ENCODE assay signal across 9 mouse cellular contexts in the genomic region with DNA sequence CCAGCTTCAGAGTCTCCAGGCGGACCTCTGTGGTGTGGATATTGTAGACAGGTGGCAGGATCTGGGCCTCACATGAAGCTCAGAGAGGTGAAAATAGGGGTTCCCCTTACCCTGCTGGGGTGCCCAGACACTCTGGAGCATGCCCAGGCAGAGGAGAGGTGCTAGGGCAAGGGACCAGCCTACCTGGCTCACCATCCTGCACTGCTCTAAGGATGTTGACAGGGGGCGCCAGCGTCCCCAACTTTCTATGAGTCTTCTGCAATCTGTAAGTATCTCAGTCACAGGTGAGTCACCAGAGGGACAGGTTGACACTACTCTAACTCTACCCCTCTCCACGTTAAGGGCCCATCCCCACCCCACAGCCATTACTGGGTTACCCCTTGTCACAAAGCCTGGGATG. TPM values are rescaled to one million over a fixed set of nuclear protein-coding genes. Genes with fewer than 3 reads are reported as not detected.
DNase-seq lines count a peak whose midpoint lies in the region; ATAC-seq lines count a peak whose summit lies in the region.
"Had no signal": no experiment of that assay in that cellular context is flagged by ENCODE, and none has a peak within 500 bp of the region (broad histone marks: within the 10 kb centered on the region; RNA-seq: fewer than 3 reads in every experiment).

No protein-coding gene starts in this region.

- ATAC-seq in heart, embryonic 12.5 days (ENCODE audit: insufficient number of reproducible peaks, low FRiP score): no peak
- ATAC-seq in limb, embryonic 15.5 days (ENCODE audit: insufficient number of reproducible peaks, low FRiP score, low TSS enrichment, low read depth): no peak
- no peak for ATAC-seq in forebrain, embryonic 15.5 days (replicated peaks)

- peak overlapping the region; percentile 18; the same call in 1 of the 2 replicates for H3K27ac ChIP-seq in heart, embryonic 12.5 days (ENCODE audit: poor library complexity, severe bottlenecking)
- H3K27ac ChIP-seq in limb, embryonic 15.5 days: peak overlapping the region; percentile 43; the same call in 1 of the 2 replicates
- no peak overlapping the region for H3K27ac ChIP-seq in forebrain, embryonic 15.5 days (replicated peaks)

- no peaks in the 10 kb centered on the region for H3K9me3 ChIP-seq in heart, embryonic 12.5 days (replicated peaks)
- no peaks in the 10 kb centered on the region for H3K9me3 ChIP-seq in limb, embryonic 15.5 days
- H3K9me3 ChIP-seq in forebrain, embryonic 15.5 days: no peaks in the 10 kb centered on the region
- H3K9me3 ChIP-seq: megakaryocyte, embryonic 14.5 days had no signal

- no peak for DNase-seq in heart, postnatal 25 days (ENCODE audit: low spot score)
- DNase-seq in A20 (ENCODE audit: low read depth, low spot score): peak; percentile 61
- DNase-seq in R1 (ENCODE audit: low read depth, low spot score): peak; percentile 72
- no peak for DNase-seq in ovary, adult 18-20 months (ENCODE audit: low spot score)
- DNase-seq in frontal cortex, postnatal 25 days (ENCODE audit: low spot score in 2 of 2): no peak

- no peak overlapping the region for H3K4me2 ChIP-seq in heart, embryonic 12.5 days
- no peak overlapping the region for H3K4me2 ChIP-seq in limb, embryonic 15.5 days
- no peak overlapping the region for H3K4me2 ChIP-seq in forebrain, embryonic 15.5 days (replicated peaks)

- no peak overlapping the region for H3K4me3 ChIP-seq in heart, embryonic 12.5 days
- no peak overlapping the region for H3K4me3 ChIP-seq in limb, embryonic 15.5 days
- H3K4me3 ChIP-seq in forebrain, embryonic 15.5 days: no peak overlapping the region
- H3K4me3 ChIP-seq: megakaryocyte, embryonic 14.5 days had no signal

- peaks cover 35% of the 10 kb centered on the region for H3K4me1 ChIP-seq in heart, embryonic 12.5 days (replicated peaks)
- H3K4me1 ChIP-seq in limb, embryonic 15.5 days: peaks cover 28% of the 10 kb centered on the region
- H3K4me1 ChIP-seq in forebrain, embryonic 15.5 days: peaks cover 20% of the 10 kb centered on the region

- peaks cover 4% of the 10 kb centered on the region; the same call in 1 of the 2 replicates for H3K27me3 ChIP-seq in heart, embryonic 12.5 days (replicated peaks)
- no peaks in the 10 kb centered on the region for H3K27me3 ChIP-seq in limb, embryonic 15.5 days
- H3K27me3 ChIP-seq in forebrain, embryonic 15.5 days: no peaks in the 10 kb centered on the region

- H3K9ac ChIP-seq in heart, embryonic 12.5 days: no peak overlapping the region
- no peak overlapping the region for H3K9ac ChIP-seq in limb, embryonic 15.5 days
- no peak overlapping the region for H3K9ac ChIP-seq in forebrain, embryonic 15.5 days (replicated peaks)

- intact Hi-C loops in heart, postnatal 25 days (cut with DNase I): no loop called here

- WGBS in heart, embryonic 12.5 days: 25% methylated on average over 4 of the region's 4 CpGs
- WGBS in limb, embryonic 15.5 days: 18% methylated on average over 4 of the region's 4 CpGs
- 25% methylated on average over 4 of the region's 4 CpGs for WGBS in forebrain, embryonic 15.5 days

- H3K36me3 ChIP-seq in heart, embryonic 12.5 days: no peaks in the 10 kb centered on the region
- H3K36me3 ChIP-seq in limb, embryonic 15.5 days: no peaks in the 10 kb centered on the region
- no peaks in the 10 kb centered on the region for H3K36me3 ChIP-seq in forebrain, embryonic 15.5 days

RNA-seq across cellular contexts. Expression of a gene that starts 5.4 kb away (rescaled TPM):
- 38.3 and 41.7 TPM in 2 replicates for polyA plus RNA-seq in heart, embryonic 12.5 days (2016; fragmentation: Nextera tagmentation; extraction: Ambion mirVana)
- 1 to 10 TPM; 4.4 to 5.7 TPM for total RNA-seq in heart, postnatal 25 days (2021)
- polyA plus RNA-seq in limb, embryonic 15.5 days (2015; fragmentation: Nextera tagmentation; extraction: Ambion mirVana): 70.5 and 71.2 TPM in 2 replicates
- polyA plus RNA-seq in forebrain, embryonic 15.5 days (2015; fragmentation: Nextera tagmentation; extraction: Ambion mirVana): 59.0 and 63.2 TPM in 2 replicates

RNA-seq across cellular contexts. Expression of a gene that starts 17.7 kb away (rescaled TPM):
- polyA plus RNA-seq in heart, embryonic 12.5 days (2016; fragmentation: Nextera tagmentation; extraction: Ambion mirVana): 2.6 TPM in 2 replicates
- total RNA-seq in heart, postnatal 25 days (2021): 10 to 100 TPM; 22.4 to 34.7 TPM
- polyA plus RNA-seq in limb, embryonic 15.5 days (2015; fragmentation: Nextera tagmentation; extraction: Ambion mirVana): 10.3 and 11.6 TPM in 2 replicates
- 8.3 and 9.1 TPM in 2 replicates for polyA plus RNA-seq in forebrain, embryonic 15.5 days (2015; fragmentation: Nextera tagmentation; extraction: Ambion mirVana)

RNA-seq across cellular contexts. Expression of a gene that starts 29.0 kb away (rescaled TPM):
- polyA plus RNA-seq in heart, embryonic 12.5 days (2016; fragmentation: Nextera tagmentation; extraction: Ambion mirVana): 22.4 and 23.0 TPM in 2 replicates
- total RNA-seq in heart, postnatal 25 days (2021): 10 to 100 TPM; 21.0 to 21.9 TPM
- polyA plus RNA-seq in limb, embryonic 15.5 days (2015; fragmentation: Nextera tagmentation; extraction: Ambion mirVana): 25.4 and 26.3 TPM in 2 replicates
- polyA plus RNA-seq in forebrain, embryonic 15.5 days (2015; fragmentation: Nextera tagmentation; extraction: Ambion mirVana): 46.1 and 48.1 TPM in 2 replicates

RNA-seq across cellular contexts. Expression of a gene that starts 53.2 kb away (rescaled TPM):
- 40.3 and 42.9 TPM in 2 replicates for polyA plus RNA-seq in heart, embryonic 12.5 days (2016; fragmentation: Nextera tagmentation; extraction: Ambion mirVana)
- total RNA-seq in heart, postnatal 25 days (2021): 10 to 100 TPM; 23.5 to 25.1 TPM
- 57.1 and 61.7 TPM in 2 replicates for polyA plus RNA-seq in limb, embryonic 15.5 days (2015; fragmentation: Nextera tagmentation; extraction: Ambion mirVana)
- polyA plus RNA-seq in forebrain, embryonic 15.5 days (2015; fragmentation: Nextera tagmentation; extraction: Ambion mirVana): 67.3 and 67.7 TPM in 2 replicates

Comparison
In these comparisons a context has a peak if more than half of its experiments do, and no peak if none do; other contexts are left out.
1. DNase-seq: peak in A20 (single experiment) and R1 (single experiment); none in heart, postnatal 25 days (single experiment), ovary, adult 18-20 months (single experiment) and frontal cortex, postnatal 25 days (0 of 2).